Mouse (Mus musculus) thymus, adult 2 months (tissue): ENCODE results near the gene Wdr53.

Source experiments
- CTCF ChIP-seq: fragments of 200-500 bp; IDR thresholded peaks from 2 replicates; pipeline ENCODE4 v1.5.1; 2012; ENCODE audit warnings: mild to moderate bottlenecking, control low read depth, low read length, moderate library complexity, borderline replicate concordance; ENCODE audit not compliant: control insufficient read depth, poor library complexity, insufficient read depth; ENCODE audit errors: extremely low read depth
- POLR2A ChIP-seq: fragments of 200-500 bp; IDR thresholded peaks from 2 replicates; pipeline ENCODE4 v1.6.1; 2012; ENCODE audit warnings: mild to moderate bottlenecking, low read length, control low read depth, moderate library complexity; ENCODE audit not compliant: control insufficient read depth, poor library complexity, insufficient read depth; ENCODE audit errors: extremely low read depth

- TF ChIP-seq CTCF, result no peak
- no peak for TF ChIP-seq POLR2A
These were observed 42.1 kb upstream of the Wdr53 start for GRCm38 (mm10) chr16:32204902-32205301.
